Mouse (Mus musculus) T-helper 1 cell (primary cell): ENCODE results near the gene 2010300C02Rik.

ENCODE experiments used
- in situ Hi-C: fragments of 300-600 bp; cut with MboI, MseI; formaldehyde crosslinking; loops from one replicate; pipeline ENCODE4 v1.15.1; 2025; ENCODE audit warnings: high pct_unique_total_duplicates

The 2010300C02Rik gene

GRCm38 (mm10) chr1:37583795-37584464 lies 136.0 kb downstream of the 2010300C02Rik start:
- in situ Hi-C loops: no loop called here

- in situ Hi-C loops: no loop called here
Measured at GRCm38 (mm10) chr1:37583167-37583566, 136.7 kb downstream of the 2010300C02Rik start.

DNA sequence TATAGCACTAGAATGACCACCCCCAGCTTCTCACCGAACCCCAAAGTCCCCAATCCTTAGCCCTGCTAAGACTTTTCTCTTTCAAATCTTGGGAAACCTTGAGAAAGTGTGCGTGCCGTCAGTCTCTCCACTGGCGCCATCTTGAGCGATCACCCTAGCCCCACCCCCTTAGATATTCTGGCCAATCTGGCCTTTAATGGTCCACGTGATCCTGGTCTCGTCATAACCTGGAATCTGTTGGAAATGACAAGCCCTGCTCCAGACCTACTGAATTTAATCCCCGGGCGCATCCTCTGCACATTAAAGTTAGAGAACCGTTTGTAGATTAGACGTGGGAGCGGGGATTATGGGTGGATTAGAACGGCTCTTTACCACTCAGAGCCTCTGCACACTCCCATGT lies 140.2 kb downstream of the 2010300C02Rik start:
- in situ Hi-C loops: no loop called here

- in situ Hi-C loops: no loop called here
Measured at GRCm38 (mm10) chr1:37572528-37573272, 147.2 kb downstream of the 2010300C02Rik start.

- in situ Hi-C loops: no loop called here
Measured at GRCm38 (mm10) chr1:37568379-37568778, 151.5 kb downstream of the 2010300C02Rik start.

GRCm38 (mm10) chr1:37566754-37567153 lies 153.1 kb downstream of the 2010300C02Rik start:
- in situ Hi-C loops: no loop called here

DNA sequence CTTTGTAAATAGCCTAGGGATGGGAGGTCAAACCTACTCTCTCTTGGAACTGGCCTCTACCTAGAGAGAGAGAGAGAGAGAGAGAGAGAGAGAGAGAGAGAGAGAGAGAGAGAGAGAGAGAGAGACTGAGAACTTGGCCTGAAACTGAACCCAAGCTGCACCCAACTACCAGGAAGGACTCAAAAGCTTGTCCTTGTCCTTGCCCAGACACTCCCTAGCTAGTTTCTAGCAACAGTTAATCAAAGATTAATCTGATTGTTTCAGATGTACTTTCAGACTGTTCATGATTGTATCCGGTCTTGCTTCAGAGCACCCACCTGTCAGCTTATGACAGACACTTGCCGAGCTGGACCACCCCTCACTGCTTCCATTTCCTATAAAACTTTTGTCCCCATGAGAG lies 153.5 kb downstream of the 2010300C02Rik start:
- in situ Hi-C loops: no loop called here

GRCm38 (mm10) chr1:37565396-37565795 lies 154.5 kb downstream of the 2010300C02Rik start:
- in situ Hi-C loops: no loop called here

GRCm38 (mm10) chr1:37561955-37562354 lies 157.9 kb downstream of the 2010300C02Rik start:
- in situ Hi-C loops: no loop called here
